Mouse (Mus musculus): ENCODE results near the gene Dnajb8. TPM values are rescaled to one million over a fixed set of nuclear protein-coding genes. Genes with fewer than 3 reads are reported as not detected.

The Dnajb8 gene
- total and polyA plus RNA-seq, 2 experiments from 2014 or later, result not detected

DNA sequence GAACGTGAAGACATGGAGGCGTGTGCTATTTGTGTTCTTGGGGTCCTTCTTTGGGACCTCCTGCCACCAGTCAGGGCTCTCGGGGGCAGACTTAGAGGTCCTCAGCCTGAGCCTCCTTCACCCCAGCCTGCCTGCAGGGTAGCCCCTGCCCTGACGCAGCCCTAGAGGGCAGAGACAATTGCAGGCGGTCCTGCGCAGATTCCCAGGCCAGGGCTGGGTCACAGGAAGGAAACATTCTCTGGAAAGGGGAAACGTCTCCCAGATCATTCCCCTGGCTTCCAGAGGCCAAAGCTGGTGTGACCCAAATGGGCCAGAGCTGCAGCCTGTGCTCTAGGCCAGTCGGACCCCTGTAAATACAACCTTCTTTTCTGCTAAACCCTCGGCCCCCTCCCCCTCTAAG, 16.1 kb upstream of the Dnajb8 start:
- Histone ChIP-seq H3K9me3 (ENCODE audit: low read length) (no peaks in the 10 kb centered on the region), H3K36me3 (ENCODE audit: insufficient read depth, low read length) (no peaks in the 10 kb centered on the region), H3K27me3 (ENCODE audit: insufficient read depth, low read length) (peaks cover 54% of the 10 kb centered on the region), H3K4me3 (ENCODE audit: low read depth, low read length) (no peak overlapping the region), H3K9ac (replicated peaks; ENCODE audit: low read length, poor library complexity, severe bottlenecking) (no peak overlapping the region), H3K27ac (ENCODE audit: low read depth, low read length) (no peak overlapping the region), H3K4me2 (ENCODE audit: low read depth, low read length, poor library complexity, severe bottlenecking) (no peak overlapping the region), H3K4me1 (ENCODE audit: insufficient read depth, low read length) (no peaks in the 10 kb centered on the region)
- ATAC-seq (ENCODE audit: low FRiP score) (no peak), DNase-seq (ENCODE audit: low spot score) (no peak)
- TF ChIP-seq CTCF (IDR thresholded peaks at IDR 0.05), result no peak
- 26% methylated on average over 9 of the region's 9 CpGs for WGBS

DNA sequence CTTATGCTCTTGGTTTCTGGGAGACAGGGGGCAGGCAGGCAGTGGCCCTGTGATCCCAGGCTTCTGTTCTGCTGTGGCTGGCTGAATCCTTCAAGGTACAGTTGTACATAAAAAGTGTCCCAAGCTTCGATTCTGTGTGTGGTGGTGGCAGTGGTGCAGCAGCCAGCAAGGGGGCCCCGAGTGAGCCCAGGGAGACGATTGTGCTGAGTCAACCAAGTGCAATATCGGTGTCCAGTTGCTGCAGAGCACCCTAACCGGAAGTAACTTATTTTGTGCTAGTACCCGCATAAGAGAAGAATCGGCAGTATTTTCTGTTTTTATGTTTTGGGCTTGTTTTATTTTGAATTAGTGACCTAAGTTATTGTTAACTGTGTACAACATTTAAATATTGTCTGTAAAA, 15.5 kb upstream of the Dnajb8 start:
- ATAC-seq (ENCODE audit: low FRiP score) (no peak), DNase-seq (ENCODE audit: low spot score) (no peak)
- no peaks in the 10 kb centered on the region for H3K9me3 ChIP-seq (ENCODE audit: low read length)
- H3K9ac ChIP-seq (replicated peaks; ENCODE audit: low read length, poor library complexity, severe bottlenecking), result no peak overlapping the region
- WGBS, result 49% methylated on average over 7 of the region's 7 CpGs
- no peak overlapping the region for H3K27ac ChIP-seq (ENCODE audit: low read depth, low read length)
- no peak for TF ChIP-seq CTCF (IDR thresholded peaks at IDR 0.05)
- H3K4me3 ChIP-seq (ENCODE audit: low read depth, low read length), result no peak overlapping the region
- H3K4me2 ChIP-seq (ENCODE audit: low read depth, low read length, poor library complexity, severe bottlenecking), result no peak overlapping the region
- H3K27me3 ChIP-seq (ENCODE audit: insufficient read depth, low read length), result peaks cover 47% of the 10 kb centered on the region
- H3K36me3 ChIP-seq (ENCODE audit: insufficient read depth, low read length), result no peaks in the 10 kb centered on the region
- no peaks in the 10 kb centered on the region for H3K4me1 ChIP-seq (ENCODE audit: insufficient read depth, low read length)

GRCm38 (mm10) chr6:88207403-88208033, 14.6 kb upstream of the Dnajb8 start:
- no peaks in the 10 kb centered on the region for H3K4me1 ChIP-seq (ENCODE audit: insufficient read depth, low read length)
- no peak for ATAC-seq (ENCODE audit: low FRiP score)
- no peak overlapping the region for H3K4me3 ChIP-seq (ENCODE audit: low read depth, low read length)
- no peak for DNase-seq (ENCODE audit: low spot score)
- 83% methylated on average over 10 of the region's 10 CpGs for WGBS
- peaks cover 38% of the 10 kb centered on the region for H3K27me3 ChIP-seq (ENCODE audit: insufficient read depth, low read length)
- H3K9me3 ChIP-seq (ENCODE audit: low read length), result no peaks in the 10 kb centered on the region
- TF ChIP-seq CTCF (IDR thresholded peaks at IDR 0.05), result no peak
- no peak overlapping the region for H3K9ac ChIP-seq (replicated peaks; ENCODE audit: low read length, poor library complexity, severe bottlenecking)
- H3K36me3 ChIP-seq (ENCODE audit: insufficient read depth, low read length), result no peaks in the 10 kb centered on the region
- no peak overlapping the region for H3K4me2 ChIP-seq (ENCODE audit: low read depth, low read length, poor library complexity, severe bottlenecking)
- H3K27ac ChIP-seq (ENCODE audit: low read depth, low read length), result no peak overlapping the region

DNA sequence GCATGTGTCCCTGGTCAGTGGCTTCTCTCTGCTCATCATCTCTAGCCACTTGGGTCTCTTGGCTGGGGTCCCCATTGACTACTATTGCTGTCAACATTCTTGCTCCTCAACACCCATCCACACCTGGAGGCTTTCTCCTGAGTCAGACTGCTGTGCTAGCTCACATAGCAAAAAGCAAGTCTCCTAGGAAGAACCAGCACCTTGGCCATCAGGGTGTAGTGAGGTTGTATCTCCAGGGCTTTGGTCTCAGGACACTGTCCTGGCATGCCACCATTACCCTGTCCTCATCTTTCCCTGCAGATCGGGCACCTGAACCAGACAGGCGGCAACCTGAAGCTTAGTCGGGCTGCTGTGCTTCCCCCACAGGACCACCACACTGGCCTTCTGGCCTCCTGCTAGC, 13.7 kb upstream of the Dnajb8 start:
- H3K9ac ChIP-seq (replicated peaks; ENCODE audit: low read length, poor library complexity, severe bottlenecking), result no peak overlapping the region
- TF ChIP-seq CTCF (IDR thresholded peaks at IDR 0.05), result no peak
- H3K27ac ChIP-seq (ENCODE audit: low read depth, low read length), result no peak overlapping the region
- 94% methylated on average over 3 of the region's 3 CpGs for WGBS
- ATAC-seq (ENCODE audit: low FRiP score) (no peak), DNase-seq (ENCODE audit: low spot score) (no peak)
- H3K4me2 ChIP-seq (ENCODE audit: low read depth, low read length, poor library complexity, severe bottlenecking), result no peak overlapping the region
- peaks cover 38% of the 10 kb centered on the region for H3K27me3 ChIP-seq (ENCODE audit: insufficient read depth, low read length)
- H3K9me3 ChIP-seq (ENCODE audit: low read length), result no peaks in the 10 kb centered on the region
- no peaks in the 10 kb centered on the region for H3K4me1 ChIP-seq (ENCODE audit: insufficient read depth, low read length)
- no peaks in the 10 kb centered on the region for H3K36me3 ChIP-seq (ENCODE audit: insufficient read depth, low read length)
- H3K4me3 ChIP-seq (ENCODE audit: low read depth, low read length), result no peak overlapping the region

- no peak overlapping the region for H3K4me2 ChIP-seq (ENCODE audit: low read depth, low read length, poor library complexity, severe bottlenecking)
- no peak overlapping the region for H3K27ac ChIP-seq (ENCODE audit: low read depth, low read length)
- 80% methylated on average over 5 of the region's 5 CpGs for WGBS
- no peak overlapping the region for H3K9ac ChIP-seq (replicated peaks; ENCODE audit: low read length, poor library complexity, severe bottlenecking)
- no peaks in the 10 kb centered on the region for H3K36me3 ChIP-seq (ENCODE audit: insufficient read depth, low read length)
- H3K9me3 ChIP-seq (ENCODE audit: low read length), result no peaks in the 10 kb centered on the region
- no peaks in the 10 kb centered on the region for H3K4me1 ChIP-seq (ENCODE audit: insufficient read depth, low read length)
- H3K4me3 ChIP-seq (ENCODE audit: low read depth, low read length), result no peak overlapping the region
- TF ChIP-seq CTCF (IDR thresholded peaks at IDR 0.05), result no peak
- H3K27me3 ChIP-seq (ENCODE audit: insufficient read depth, low read length), result peaks cover 32% of the 10 kb centered on the region
- no peak for DNase-seq (ENCODE audit: low spot score)
- no peak for ATAC-seq (ENCODE audit: low FRiP score)
These were observed 12.6 kb upstream of the Dnajb8 start for GRCm38 (mm10) chr6:88209453-88209852.

GRCm38 (mm10) chr6:88210182-88210581, 11.9 kb upstream of the Dnajb8 start:
- ATAC-seq (ENCODE audit: low FRiP score), result no peak
- 59% methylated on average over 3 of the region's 3 CpGs for WGBS
- H3K27ac ChIP-seq (ENCODE audit: low read depth, low read length), result no peak overlapping the region

More at GRCm38 (mm10) chr6:88210182-88210581, 11.9 kb upstream of the Dnajb8 start:
- Histone ChIP-seq H3K4me2 (ENCODE audit: low read depth, low read length, poor library complexity, severe bottlenecking) (no peak overlapping the region), H3K4me1 (ENCODE audit: insufficient read depth, low read length) (no peaks in the 10 kb centered on the region), H3K36me3 (ENCODE audit: insufficient read depth, low read length) (no peaks in the 10 kb centered on the region), H3K27me3 (ENCODE audit: insufficient read depth, low read length) (peaks cover 25% of the 10 kb centered on the region), H3K4me3 (ENCODE audit: low read depth, low read length) (no peak overlapping the region), H3K9me3 (ENCODE audit: low read length) (no peaks in the 10 kb centered on the region), H3K9ac (replicated peaks; ENCODE audit: low read length, poor library complexity, severe bottlenecking) (no peak overlapping the region)
- TF ChIP-seq CTCF (IDR thresholded peaks at IDR 0.05), result no peak
- DNase-seq (ENCODE audit: low spot score), result no peak

Measured in midbrain, postnatal 0 days (tissue).